Mouse (Mus musculus) kidney, embryonic 16.5 days (tissue): Measurements from ENCODE around the gene Elovl2. TPM values are rescaled to one million over a fixed set of nuclear protein-coding genes. Genes with fewer than 3 reads are reported as not detected.
"Not testable (repeated sequence)": the region's sequence is repeated elsewhere in the genome, so short reads cannot be mapped to it uniquely, and the experiment has no call there.

Source experiments
- ATAC-seq: fragments of 200-750 bp; cut with Nextera tagmentation; 2 replicates; pipeline ENCODE4 v1.8.0; 2017; ENCODE audit warnings: moderate TSS enrichment; ENCODE audit not compliant: low FRiP score, low TSS enrichment
- H3K27ac ChIP-seq: fragments of 300-500 bp; sonication (generic); 2 replicates; pipeline ENCODE4 v1.5.1; 2014; ENCODE audit warnings: low read length
- H3K27me3 ChIP-seq: fragments of 300-500 bp; sonication (generic); 2 replicates; pipeline ENCODE4 v1.6.1; 2014; ENCODE audit warnings: low read length, control low read depth, mixed read lengths; ENCODE audit not compliant: insufficient read depth
- H3K36me3 ChIP-seq: fragments of 300-500 bp; sonication (generic); 2 replicates; pipeline ENCODE4 v1.6.1; 2014; ENCODE audit warnings: low read length, control low read depth, mixed read lengths; ENCODE audit not compliant: insufficient read depth
- H3K4me1 ChIP-seq: fragments of 300-500 bp; sonication (generic); 2 replicates; pipeline ENCODE4 v1.6.1; 2014; ENCODE audit warnings: low read length, control low read depth, mixed read lengths; ENCODE audit not compliant: insufficient read depth
- H3K4me2 ChIP-seq: fragments of 300-500 bp; sonication (generic); replicated peaks from 2 replicates; pipeline ENCODE4 v1.6.1; 2014; ENCODE audit warnings: low read depth, low read length
- H3K4me3 ChIP-seq: fragments of 300-500 bp; sonication (generic); 2 replicates; pipeline ENCODE4 v1.5.1; 2014; ENCODE audit warnings: mild to moderate bottlenecking, low read length
- H3K9ac ChIP-seq: fragments of 300-500 bp; sonication (generic); replicated peaks from 2 replicates; pipeline ENCODE4 v1.6.1; 2014; ENCODE audit warnings: low read length
- H3K9me3 ChIP-seq: fragments of 300-500 bp; sonication (generic); 2 replicates; pipeline ENCODE4 v1.6.1; 2016; ENCODE audit warnings: low read length, control low read depth
- WGBS: fragments of 180-500 bp; shearing (Covaris S2); extraction: QIAGEN DNeasy Blood & Tissue Kit; methylation state at CpG from one replicate; pipeline ENCODE4 v1.1.7; 2014; 5-methylcytosine and 5-hydroxymethylcytosine counted together
- polyA plus RNA-seq: library from polyadenylated mRNA; unstranded; fragments of >200 nt; fragmentation: Nextera tagmentation; extraction: Ambion mirVana; gene quantifications from 2 replicates; pipeline ENCODE4 v1.2.1, GENCODE M21; 2015

Gene Elovl2
- 23.3 and 23.7 TPM in 2 replicates for polyA plus RNA-seq

GRCm38 (mm10) chr13:41220304-41220834 lies at the start of gene Elovl2:
Gene Elovl2 (minus strand): TSS chr13:41220405.
- H3K36me3 ChIP-seq, result no peaks in the 10 kb centered on the region
- 0 out of 2 replicates have a peak, but pooled peaks cover 4% of the 10 kb centered on the region for H3K4me1 ChIP-seq
- no peak within 1 kb of the TSS for H3K27ac ChIP-seq
- H3K9me3 ChIP-seq, result peaks cover 27% of the 10 kb centered on the region
- H3K27me3 ChIP-seq, result no peaks in the 10 kb centered on the region
- ATAC-seq, result peak; percentile 93
- WGBS, result 3% methylated on average over 48 of the region's 77 CpGs
- peak within 1 kb of the TSS; percentile 62 for H3K4me3 ChIP-seq
- peak within 1 kb of the TSS; percentile 75 for H3K4me2 ChIP-seq
- H3K9ac ChIP-seq, result peak within 1 kb of the TSS; percentile 65

- no peaks in the 10 kb centered on the region for H3K27me3 ChIP-seq
- peaks cover 6% of the 10 kb centered on the region; the same call in 1 of the 2 replicates for H3K4me1 ChIP-seq
- WGBS, result 32% methylated on average over 7 of the region's 7 CpGs
- H3K9ac ChIP-seq, result no peak overlapping the region
- H3K36me3 ChIP-seq, result no peaks in the 10 kb centered on the region
- H3K9me3 ChIP-seq, result peaks cover 8% of the 10 kb centered on the region; the same call in 1 of the 2 replicates
- H3K4me3 ChIP-seq, result no peak overlapping the region
- H3K4me2 ChIP-seq, result no peak overlapping the region
- no peak overlapping the region for H3K27ac ChIP-seq
- peak; percentile 61; the same call in 1 of the 2 replicates for ATAC-seq
Observed at GRCm38 (mm10) chr13:41267827-41268408, 47.7 kb upstream of the Elovl2 start.

GRCm38 (mm10) chr13:41263304-41264006 lies 43.2 kb upstream of the Elovl2 start:
- Histone ChIP-seq H3K36me3 (no peaks in the 10 kb centered on the region), H3K4me2 (no peak overlapping the region), H3K4me1 (peaks cover 6% of the 10 kb centered on the region; the same call in 1 of the 2 replicates), H3K27ac (no peak overlapping the region), H3K27me3 (no peaks in the 10 kb centered on the region), H3K4me3 (no peak overlapping the region), H3K9ac (no peak overlapping the region), H3K9me3 (peaks cover 11% of the 10 kb centered on the region; the same call in 1 of the 2 replicates)
- WGBS, result 54% methylated on average over 4 of the region's 5 CpGs
- ATAC-seq, result no peak

GRCm38 (mm10) chr13:41261617-41262016 lies 41.4 kb upstream of the Elovl2 start:
- 95% methylated on average over 8 of the region's 8 CpGs for WGBS
- H3K4me3 ChIP-seq, H3K36me3 ChIP-seq, H3K27me3 ChIP-seq, H3K4me2 ChIP-seq, ATAC-seq, H3K9ac ChIP-seq, H3K4me1 ChIP-seq, H3K27ac ChIP-seq: not testable (repeated sequence)
- peaks cover 11% of the 10 kb centered on the region; the same call in 1 of the 2 replicates for H3K9me3 ChIP-seq

- Histone ChIP-seq H3K36me3 (no peaks in the 10 kb centered on the region), H3K27me3 (no peaks in the 10 kb centered on the region), H3K4me1 (no peaks in the 10 kb centered on the region), H3K4me2 (no peak overlapping the region), H3K27ac (no peak overlapping the region), H3K9ac (no peak overlapping the region), H3K4me3 (no peak overlapping the region), H3K9me3 (0 out of 2 replicates have a peak, but pooled peaks cover 3% of the 10 kb centered on the region)
- ATAC-seq, result no peak
- WGBS, result 86% methylated on average over 4 of the region's 4 CpGs
Observed at GRCm38 (mm10) chr13:41257851-41258250, 37.6 kb upstream of the Elovl2 start.

- Histone ChIP-seq H3K9ac (no peak overlapping the region), H3K9me3 (no peaks in the 10 kb centered on the region), H3K36me3 (no peaks in the 10 kb centered on the region), H3K27me3 (no peaks in the 10 kb centered on the region), H3K4me3 (no peak overlapping the region), H3K27ac (no peak overlapping the region), H3K4me2 (no peak overlapping the region), H3K4me1 (no peaks in the 10 kb centered on the region)
- WGBS, result 94% methylated on average over 3 of the region's 3 CpGs
- ATAC-seq, result no peak
Observed at GRCm38 (mm10) chr13:41256962-41257361, 36.8 kb upstream of the Elovl2 start.

- Histone ChIP-seq H3K4me2 (no peak overlapping the region), H3K4me3 (no peak overlapping the region), H3K27me3 (no peaks in the 10 kb centered on the region), H3K9ac (no peak overlapping the region), H3K9me3 (no peaks in the 10 kb centered on the region), H3K36me3 (no peaks in the 10 kb centered on the region), H3K4me1 (peaks cover 3% of the 10 kb centered on the region; the same call in 1 of the 2 replicates), H3K27ac (no peak overlapping the region)
- ATAC-seq, result no peak
- 85% methylated on average over 5 of the region's 5 CpGs for WGBS
Observed at GRCm38 (mm10) chr13:41256126-41256525, 35.9 kb upstream of the Elovl2 start.

GRCm38 (mm10) chr13:41252736-41253135 lies 32.5 kb upstream of the Elovl2 start:
- H3K4me2 ChIP-seq, result no peak overlapping the region
- peaks cover 10% of the 10 kb centered on the region for H3K4me1 ChIP-seq
- WGBS, result 91% methylated on average over 7 of the region's 7 CpGs
- H3K27ac ChIP-seq, result no peak overlapping the region
- H3K27me3 ChIP-seq, result no peaks in the 10 kb centered on the region
- ATAC-seq, result no peak
- no peak overlapping the region for H3K9ac ChIP-seq
- H3K9me3 ChIP-seq, result no peaks in the 10 kb centered on the region
- H3K4me3 ChIP-seq, result no peak overlapping the region
- H3K36me3 ChIP-seq, result no peaks in the 10 kb centered on the region

- H3K4me1 ChIP-seq, result peaks cover 10% of the 10 kb centered on the region
- H3K4me3 ChIP-seq, result no peak overlapping the region
- no peak overlapping the region for H3K27ac ChIP-seq
- H3K36me3 ChIP-seq, result no peaks in the 10 kb centered on the region
- H3K4me2 ChIP-seq, result no peak overlapping the region
- ATAC-seq, result no peak
- no peak overlapping the region for H3K9ac ChIP-seq
- H3K9me3 ChIP-seq, result no peaks in the 10 kb centered on the region
- H3K27me3 ChIP-seq, result no peaks in the 10 kb centered on the region
- WGBS, result 68% methylated on average over 6 of the region's 6 CpGs
Observed at GRCm38 (mm10) chr13:41252141-41252540, 31.9 kb upstream of the Elovl2 start.

DNA sequence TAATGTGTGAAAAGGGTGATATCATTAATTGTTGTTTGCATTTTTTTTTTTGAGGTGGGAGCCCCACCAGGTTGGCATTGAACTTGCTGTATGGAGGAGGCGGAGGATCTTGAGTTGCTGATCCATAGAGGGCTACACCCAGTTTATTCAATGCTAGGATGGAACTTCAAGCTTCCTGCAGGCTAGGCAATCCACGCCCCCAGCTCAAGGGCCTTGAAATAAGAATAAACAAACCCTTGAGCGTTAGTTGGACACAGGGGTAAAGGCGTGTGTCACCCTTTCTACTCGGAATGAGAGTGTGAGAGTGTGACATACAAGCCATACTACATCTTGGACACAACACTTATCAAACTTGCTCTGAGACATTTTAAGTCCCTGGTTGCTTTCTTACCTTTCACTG lies 31.5 kb upstream of the Elovl2 start:
- 53% methylated on average over 5 of the region's 5 CpGs for WGBS
- no peak overlapping the region for H3K4me3 ChIP-seq
- H3K9ac ChIP-seq, result no peak overlapping the region
- no peaks in the 10 kb centered on the region for H3K36me3 ChIP-seq
- no peak overlapping the region for H3K27ac ChIP-seq
- H3K4me1 ChIP-seq, result peaks cover 10% of the 10 kb centered on the region
- ATAC-seq, result no peak
- H3K9me3 ChIP-seq, result no peaks in the 10 kb centered on the region
- no peaks in the 10 kb centered on the region for H3K27me3 ChIP-seq
- H3K4me2 ChIP-seq, result no peak overlapping the region
